Mouse (Mus musculus) spleen, adult 2 months (tissue): ENCODE data around the gene Cyp4f40. TPM values are rescaled to one million over a fixed set of nuclear protein-coding genes. Genes with fewer than 3 reads are reported as not detected.

Experiments used
- DNase-seq, 2 experiments: peaks; one replicate each; pipeline versions ENCODE4 v3.0.0 to v3.0.0-alpha.2; 2012 to 2021; ENCODE audit warnings: low spot score in 2 of 2, low read depth in 1 of 2
- H3K27ac ChIP-seq: fragments of 200-500 bp; 2 replicates; pipeline ENCODE4 v1.5.1; 2012; ENCODE audit warnings: low read length, inconsistent platforms; ENCODE audit not compliant: insufficient read depth
- H3K27me3 ChIP-seq: fragments of 200-500 bp; 2 replicates; pipeline ENCODE4 v1.6.1; 2012; ENCODE audit warnings: mild to moderate bottlenecking, moderate library complexity, low read length, inconsistent platforms; ENCODE audit not compliant: control insufficient read depth, insufficient read depth
- H3K36me3 ChIP-seq: fragments of 200-500 bp; 2 replicates; pipeline ENCODE4 v1.6.1; 2012; ENCODE audit warnings: mild to moderate bottlenecking, low read length, inconsistent platforms; ENCODE audit not compliant: control insufficient read depth, insufficient read depth
- H3K4me1 ChIP-seq: fragments of 200-500 bp; 2 replicates; pipeline ENCODE4 v1.6.1; 2011; ENCODE audit warnings: inconsistent platforms; ENCODE audit not compliant: control insufficient read depth, insufficient read depth, insufficient read length
- H3K4me3 ChIP-seq: fragments of 200-500 bp; 2 replicates; pipeline ENCODE4 v1.5.1; 2011; ENCODE audit warnings: mild to moderate bottlenecking, inconsistent platforms; ENCODE audit not compliant: insufficient read depth, insufficient read length; ENCODE audit errors: extremely low read depth
- CTCF ChIP-seq: fragments of 200-500 bp; IDR thresholded peaks from 2 replicates; pipeline ENCODE4 v1.5.1; 2011; ENCODE audit warnings: mild to moderate bottlenecking, inconsistent platforms; ENCODE audit not compliant: insufficient read depth, insufficient read length, insufficient replicate concordance; ENCODE audit errors: extremely low read depth
- POLR2A ChIP-seq: fragments of 200-500 bp; IDR thresholded peaks from 2 replicates; pipeline ENCODE4 v1.6.1; 2011; ENCODE audit warnings: low read depth, low read length, inconsistent platforms
- WGBS: fragments of 180-500 bp; shearing (Covaris S2); methylation state at CpG from one replicate; pipeline ENCODE4 v1.1.7; 2018; 5-methylcytosine and 5-hydroxymethylcytosine counted together
- polyA plus RNA-seq: library from polyadenylated mRNA; depleted of rRNA; stranded (reverse); fragments of >200 nt; gene quantifications from 2 replicates; pipeline ENCODE4 v1.2.3, GENCODE M21; 2012

Cyp4f40 gene
- polyA plus RNA-seq, 1 experiment: not detected

- Histone ChIP-seq H3K36me3 (no peaks in the 10 kb centered on the region), H3K27ac (no peak overlapping the region), H3K27me3 (no peaks in the 10 kb centered on the region), H3K4me3 (no peak overlapping the region), H3K4me1 (no peaks in the 10 kb centered on the region)
- DNase-seq: no peak
- WGBS: 61% methylated on average over 3 of the region's 3 CpGs
- TF ChIP-seq POLR2A: no peak
- no peak for TF ChIP-seq CTCF
These were observed 1.7 kb upstream of the Cyp4f40 start for GRCm38 (mm10) chr17:32657041-32657440.

- H3K27ac ChIP-seq: no peak overlapping the region
- no peak for DNase-seq
- TF ChIP-seq POLR2A (no peak), CTCF (no peak)
These were observed 454 bp upstream of the Cyp4f40 start for GRCm38 (mm10) chr17:32658246-32658645.

DNA sequence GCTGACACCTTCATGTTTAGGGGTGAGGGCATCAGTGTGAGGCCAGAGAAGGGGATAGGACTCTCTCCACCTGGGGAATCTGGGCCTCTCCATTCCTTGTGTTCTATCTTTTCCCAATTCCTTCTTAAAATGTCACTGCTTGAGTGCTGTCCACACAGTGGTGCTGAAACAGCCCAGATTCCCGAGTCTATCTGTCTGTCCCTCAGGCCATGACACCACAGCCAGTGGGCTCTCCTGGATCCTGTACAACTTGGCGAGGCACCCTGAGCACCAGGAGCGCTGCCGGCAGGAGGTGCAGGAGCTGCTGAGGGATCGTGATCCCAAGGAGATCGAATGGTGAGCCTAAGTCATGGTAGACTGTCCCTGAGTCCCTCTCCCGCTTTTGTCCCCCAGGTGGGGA is 15.3 kb downstream of the Cyp4f40 start:
- 62% methylated on average over 7 of the region's 7 CpGs for WGBS
- no peak for DNase-seq
- H3K27me3 ChIP-seq: no peaks in the 10 kb centered on the region
- H3K27ac ChIP-seq: no peak overlapping the region
- H3K4me1 ChIP-seq: no peaks in the 10 kb centered on the region
- TF ChIP-seq POLR2A: no peak
- H3K4me3 ChIP-seq: no peak overlapping the region
- H3K36me3 ChIP-seq: no peaks in the 10 kb centered on the region

More at GRCm38 (mm10) chr17:32658246-32658645, 454 bp upstream of the Cyp4f40 start:
- H3K36me3 ChIP-seq: no peaks in the 10 kb centered on the region
- 78% methylated on average over 1 of the region's 1 CpGs for WGBS
- H3K27me3 ChIP-seq: no peaks in the 10 kb centered on the region
- H3K4me1 ChIP-seq: no peaks in the 10 kb centered on the region
- no peak overlapping the region for H3K4me3 ChIP-seq

DNA sequence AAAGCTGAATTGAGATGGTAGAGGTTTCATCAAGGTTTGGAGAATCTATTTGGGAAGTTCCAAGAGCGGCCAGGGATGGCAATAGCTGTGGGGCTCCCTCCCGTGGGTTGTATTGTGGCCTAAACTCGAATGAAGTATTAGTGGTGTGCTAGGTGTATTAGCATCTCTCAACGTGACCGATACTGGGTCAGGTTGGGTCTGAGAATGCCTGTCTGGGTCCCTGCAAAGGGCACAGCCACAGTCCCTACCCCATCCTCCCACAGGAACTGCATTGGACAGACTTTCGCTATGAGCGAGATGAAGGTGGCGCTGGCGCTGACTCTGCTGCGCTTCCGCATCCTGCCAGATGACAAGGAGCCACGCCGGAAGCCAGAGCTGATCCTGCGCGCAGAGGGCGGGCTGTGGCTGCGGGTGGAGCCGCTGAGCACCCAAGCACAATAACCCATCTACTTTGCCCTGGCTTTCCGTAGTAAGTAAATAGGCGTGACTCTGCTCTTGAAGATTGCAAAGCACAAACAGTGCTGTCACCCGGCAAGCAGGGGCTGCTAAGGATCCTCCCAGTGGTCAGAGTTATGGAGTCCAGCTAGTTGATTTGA is 17.4 kb downstream of the Cyp4f40 start:
- 42% methylated on average over 21 of the region's 21 CpGs for WGBS
- no peak overlapping the region for H3K4me3 ChIP-seq
- H3K36me3 ChIP-seq: no peaks in the 10 kb centered on the region
- H3K4me1 ChIP-seq: no peaks in the 10 kb centered on the region
- no peaks in the 10 kb centered on the region for H3K27me3 ChIP-seq
- H3K27ac ChIP-seq: no peak overlapping the region
- DNase-seq: no peak
- TF ChIP-seq CTCF: no peak
- TF ChIP-seq POLR2A: no peak

DNA sequence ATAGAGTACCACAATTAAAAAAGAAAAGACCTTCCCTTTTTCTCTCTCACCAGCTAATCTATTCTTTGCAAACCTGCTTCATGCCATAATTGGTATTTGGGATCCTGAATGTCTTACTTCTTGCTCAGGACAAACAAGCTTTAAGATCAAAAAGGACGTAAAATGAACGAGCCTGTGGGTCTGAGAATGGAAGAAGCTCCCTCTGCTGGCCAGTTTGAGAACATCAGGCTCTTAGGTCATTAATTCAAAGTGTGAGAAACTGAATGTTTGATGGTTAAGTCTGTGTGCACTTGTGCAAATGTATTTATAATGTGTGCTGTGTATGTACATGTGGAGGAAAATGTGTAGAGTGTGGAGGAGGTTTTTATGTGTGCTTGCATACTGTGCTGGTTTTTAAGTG is 21.7 kb downstream of the Cyp4f40 start:
- Histone ChIP-seq H3K4me3 (no peak overlapping the region), H3K27me3 (no peaks in the 10 kb centered on the region; the same call in 1 of the 2 replicates), H3K27ac (no peak overlapping the region), H3K4me1 (no peaks in the 10 kb centered on the region), H3K36me3 (no peaks in the 10 kb centered on the region)
- TF ChIP-seq POLR2A: no peak
- peak; percentile 28; the same call in 1 of the 2 replicates for TF ChIP-seq CTCF
- 4% methylated on average over 2 of the region's 2 CpGs for WGBS
- DNase-seq: peak; percentile 27 to 29

DNA sequence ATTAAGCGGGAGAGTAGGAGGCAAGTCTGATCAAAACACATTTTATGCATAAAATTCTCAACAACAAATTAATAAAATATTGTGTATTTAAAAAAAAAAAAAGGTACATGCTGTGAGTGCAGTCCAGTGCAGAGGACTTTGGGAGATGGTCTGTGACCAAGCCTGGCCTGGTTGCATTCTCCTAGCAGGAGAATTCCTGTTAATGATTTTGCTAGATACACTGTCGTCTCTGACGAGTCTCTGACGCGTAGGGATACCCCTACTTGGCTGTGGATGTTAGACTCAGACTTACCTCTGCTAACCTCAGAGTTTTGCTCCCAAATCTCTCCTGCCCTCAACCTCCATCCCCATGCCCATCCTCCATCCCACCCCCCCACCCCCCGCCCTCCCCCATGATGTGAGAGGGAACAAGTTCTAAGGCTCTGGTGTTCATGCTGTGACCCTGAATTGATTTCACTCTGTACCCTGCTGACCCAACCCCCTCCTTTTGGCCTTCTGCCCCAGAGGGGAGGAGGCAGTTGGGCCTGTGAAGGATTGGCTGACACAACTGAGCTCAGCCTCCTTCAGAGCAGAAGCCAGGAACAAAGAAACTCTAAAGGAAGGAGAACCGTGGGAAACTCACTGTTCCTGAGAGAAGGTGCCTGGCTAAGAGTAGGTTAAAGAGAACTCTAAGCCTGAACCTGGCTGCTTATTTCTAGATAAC is 26.5 kb downstream of the Cyp4f40 start, which contains the start of gene Cyp4f15:
Gene Cyp4f15 (plus strand): TSS at position 580 of the 703 bp plus-strand sequence.
- 51% methylated on average over 7 of the region's 7 CpGs for WGBS
- Histone ChIP-seq H3K27ac (no peak within 1 kb of the TSS), H3K36me3 (no peaks in the 10 kb centered on the region), H3K4me1 (no peaks in the 10 kb centered on the region), H3K4me3 (no peak within 1 kb of the TSS), H3K27me3 (no peaks in the 10 kb centered on the region; the same call in 1 of the 2 replicates)
- TF ChIP-seq POLR2A: no peak
- no peak for TF ChIP-seq CTCF
- no peak for DNase-seq

- WGBS: 91% methylated on average over 5 of the region's 5 CpGs
- Histone ChIP-seq H3K4me1 (no peaks in the 10 kb centered on the region), H3K27ac (no peak overlapping the region), H3K36me3 (no peaks in the 10 kb centered on the region), H3K27me3 (no peaks in the 10 kb centered on the region; the same call in 1 of the 2 replicates), H3K4me3 (no peak overlapping the region)
- no peak for DNase-seq
- TF ChIP-seq POLR2A: no peak
- TF ChIP-seq CTCF: no peak
These were observed 28.0 kb downstream of the Cyp4f40 start for GRCm38 (mm10) chr17:32686722-32687121.
